Mouse (Mus musculus) brain, embryonic 14.5 days (tissue): ENCODE measurements around the gene Nutf2. TPM values are rescaled to one million over a fixed set of nuclear protein-coding genes. Genes with fewer than 3 reads are reported as not detected.

ENCODE experiments used
- DNase-seq: peaks from one replicate; pipeline ENCODE4 v3.0.0-alpha.2; 2011; ENCODE audit warnings: low read depth
- CTCF ChIP-seq: fragments of 200-500 bp; IDR thresholded peaks from 2 replicates; pipeline ENCODE4 v1.5.1; 2012; ENCODE audit warnings: inconsistent platforms, mild to moderate bottlenecking, moderate library complexity, borderline replicate concordance; ENCODE audit not compliant: insufficient read depth, insufficient read length; ENCODE audit errors: extremely low read depth
- POLR2A ChIP-seq: fragments of 200-500 bp; IDR thresholded peaks from 2 replicates; pipeline ENCODE4 v1.6.1; 2012; ENCODE audit warnings: mild to moderate bottlenecking, inconsistent platforms, borderline replicate concordance; ENCODE audit not compliant: poor library complexity, insufficient read depth, insufficient read length, severe bottlenecking; ENCODE audit errors: extremely low read depth
- polyA plus RNA-seq: library from polyadenylated mRNA; depleted of rRNA; stranded (reverse); fragments of >200 nt; gene quantifications from 2 replicates; pipeline ENCODE4 v1.2.3, GENCODE M21; 2012

Gene Nutf2
- polyA plus RNA-seq, 1 experiment, result 190 TPM

- DNase-seq, result peak; percentile 65
- TF ChIP-seq POLR2A, result no peak
- no peak for TF ChIP-seq CTCF
Measured at GRCm38 (mm10) chr8:105855248-105856167, 4.9 kb upstream of the Nutf2 start.

GRCm38 (mm10) chr8:105856168-105856835, 4.1 kb upstream of the Nutf2 start:
- TF ChIP-seq POLR2A, result no peak
- no peak for TF ChIP-seq CTCF
- no peak for DNase-seq

- TF ChIP-seq CTCF (no peak), POLR2A (no peak)
- no peak for DNase-seq
Measured at GRCm38 (mm10) chr8:105858495-105858894, 1.9 kb upstream of the Nutf2 start.

GRCm38 (mm10) chr8:105859314-105859713, 1.1 kb upstream of the Nutf2 start:
- DNase-seq, result no peak
- no peak for TF ChIP-seq POLR2A
- TF ChIP-seq CTCF, result no peak

- no peak for TF ChIP-seq POLR2A
- peak; percentile 10; the same call in 1 of the 2 replicates for TF ChIP-seq CTCF
- peak; percentile 20 for DNase-seq
Measured at GRCm38 (mm10) chr8:105861951-105862350, 1.6 kb downstream of the Nutf2 start.

- TF ChIP-seq POLR2A, result no peak
- peak; percentile 23; the same call in 1 of the 2 replicates for TF ChIP-seq CTCF
- no peak for DNase-seq
Measured at GRCm38 (mm10) chr8:105866364-105867029, 6.1 kb downstream of the Nutf2 start.

- TF ChIP-seq POLR2A, result no peak
- no peak for TF ChIP-seq CTCF
- no peak for DNase-seq
Measured at GRCm38 (mm10) chr8:105874301-105874700, 13.9 kb downstream of the Nutf2 start.

GRCm38 (mm10) chr8:105880754-105881520, 20.6 kb downstream of the Nutf2 start, which contains the start of gene Edc4:
TSS of gene Edc4 (plus strand) at chr8:105880881.
- peak; percentile 91 for DNase-seq
- TF ChIP-seq CTCF (no peak), POLR2A (peak; percentile 76; the same call in 1 of the 2 replicates)

GRCm38 (mm10) chr8:105889756-105890465, 29.5 kb downstream of the Nutf2 start:
- no peak for DNase-seq
- no peak for TF ChIP-seq CTCF
- TF ChIP-seq POLR2A, result no peak

GRCm38 (mm10) chr8:105890870-105891269, 30.5 kb downstream of the Nutf2 start:
- no peak for TF ChIP-seq CTCF
- DNase-seq, result no peak
